Mouse (Mus musculus) activated CD4-positive, CD25-positive, alpha-beta regulatory T cell, adult 9 weeks (primary cell): Measurements from ENCODE around the gene Apba2. TPM values are rescaled to one million over a fixed set of nuclear protein-coding genes. Genes with fewer than 3 reads are reported as not detected.

Experiments used
- polyA plus RNA-seq: library from polyadenylated mRNA; unstranded; fragments of 100-300 nt; shearing (Covaris generic); gene quantifications from one replicate; pipeline ENCODE4 v1.2.1, GENCODE M21; 2017

Apba2 gene
- polyA plus RNA-seq, result not detected

DNA sequence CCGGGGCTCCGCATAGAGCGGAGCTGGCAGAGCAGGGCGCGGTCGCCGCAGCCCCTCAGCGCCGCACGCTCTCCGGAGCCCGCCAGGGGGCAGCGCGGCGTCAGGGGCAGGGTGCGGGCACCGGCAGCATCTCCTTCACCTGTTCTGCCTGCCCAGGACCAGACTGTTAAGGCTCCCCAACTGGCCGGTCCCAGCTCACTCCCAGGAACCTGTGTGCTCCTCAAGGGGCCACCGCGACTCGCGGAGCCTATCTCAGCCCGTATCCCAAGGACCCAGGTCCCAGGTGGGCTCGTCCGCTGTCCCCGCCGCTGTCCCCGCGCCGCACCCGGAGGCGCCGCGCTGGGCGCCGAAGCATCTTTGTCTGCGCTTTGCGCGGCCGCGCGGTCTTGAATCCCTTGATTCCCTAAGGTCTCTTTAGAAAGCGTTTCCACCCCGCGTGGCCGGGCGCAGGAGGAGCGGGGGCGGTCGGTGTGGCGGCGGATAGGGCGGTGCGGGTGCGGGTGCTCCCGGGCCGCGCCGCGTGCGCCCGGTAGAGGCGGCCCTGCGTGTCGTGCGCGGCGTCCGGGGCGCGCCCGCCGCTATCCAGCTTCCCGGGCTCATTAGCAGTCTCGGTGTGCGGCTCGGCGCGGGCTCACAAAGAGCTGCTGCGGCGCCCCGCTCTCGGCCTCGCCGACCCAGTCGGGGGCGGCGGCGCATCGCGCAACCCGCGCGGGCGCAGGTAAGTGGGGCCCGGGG lies at the start of gene Apba2:
Apba2 (plus strand) TSS at position 171 of the 735 bp plus-strand sequence.

Other genes with a start within 250 kb of the Apba2 start
- gene Mtmr10, start 214.1 kb upstream of the Apba2 start, polyA plus RNA-seq, result 8.9 TPM
- gene Fan1, start 127.6 kb upstream of the Apba2 start, polyA plus RNA-seq, result 7.4 TPM
- gene Mphosph10, start 109.4 kb upstream of the Apba2 start, polyA plus RNA-seq, result 52.1 TPM
- gene Mcee, start 109.1 kb upstream of the Apba2 start, polyA plus RNA-seq, result 30.6 TPM